Mouse (Mus musculus): ENCODE results near the gene Vmn2r36. TPM values are rescaled to one million over a fixed set of nuclear protein-coding genes. Genes with fewer than 3 reads are reported as not detected.

Gene Vmn2r36
- polyA plus RNA-seq (2012; rRNA removed) = not detected in 2 replicates

GRCm38 (mm10) chr7:7902395-7902794 is at the start of gene Vmn2r36:
TSS of gene Vmn2r36 (minus strand) at chr7:7902495.

Other genes with a start within 250 kb of the Vmn2r36 start
- gene Vmn2r34, start 213.0 kb downstream of the Vmn2r36 start, polyA plus RNA-seq (2012; rRNA removed) = not detected in 2 replicates
- not detected in 2 replicates for gene Vmn2r35, start 82.6 kb downstream of the Vmn2r36 start, polyA plus RNA-seq (2012; rRNA removed)